Mouse (Mus musculus) liver, postnatal 0 days (tissue): ENCODE measurements around the gene Pdhb. TPM values are rescaled to one million over a fixed set of nuclear protein-coding genes. Genes with fewer than 3 reads are reported as not detected.
A peak's percentile ranks its signal among the peaks of the same experiment; 100 is the strongest.

ENCODE experiments used
- ATAC-seq: fragments of 200-750 bp; cut with Nextera tagmentation; 2 replicates; pipeline ENCODE4 v1.8.0; 2017; ENCODE audit warnings: mild to moderate bottlenecking, moderate library complexity
- DNase-seq: peaks from one replicate; pipeline ENCODE4 v3.0.0-alpha.2; 2016
- H3K27ac ChIP-seq: fragments of 300-500 bp; sonication (generic); 2 replicates; pipeline ENCODE4 v1.5.1; 2014; ENCODE audit warnings: antibody characterized with exemption, moderate library complexity, mild to moderate bottlenecking, low read depth
- H3K27me3 ChIP-seq: fragments of 300-500 bp; sonication (generic); 2 replicates; pipeline ENCODE4 v1.6.1; 2014; ENCODE audit warnings: low read length, control low read depth, mixed read lengths; ENCODE audit not compliant: insufficient read depth
- H3K36me3 ChIP-seq: fragments of 300-500 bp; sonication (generic); replicated peaks from 2 replicates; pipeline ENCODE4 v1.6.1; 2014; ENCODE audit warnings: mild to moderate bottlenecking, control low read depth, low read length, moderate library complexity, mixed read lengths; ENCODE audit not compliant: insufficient read depth
- H3K4me1 ChIP-seq: fragments of 300-500 bp; sonication (generic); 2 replicates; pipeline ENCODE4 v1.6.1; 2014; ENCODE audit warnings: antibody characterized with exemption, mild to moderate bottlenecking, control low read depth; ENCODE audit not compliant: insufficient read depth
- H3K4me2 ChIP-seq: fragments of 300-500 bp; sonication (generic); 2 replicates; pipeline ENCODE4 v1.6.1; 2014; ENCODE audit warnings: low read depth, mild to moderate bottlenecking, low read length, moderate library complexity, mixed read lengths
- H3K4me3 ChIP-seq: fragments of 300-500 bp; sonication (generic); 2 replicates; pipeline ENCODE4 v1.5.1; 2014; ENCODE audit warnings: low read depth, low read length
- H3K9ac ChIP-seq: fragments of 300-500 bp; sonication (generic); replicated peaks from 2 replicates; pipeline ENCODE4 v1.6.1; 2014; ENCODE audit warnings: mild to moderate bottlenecking, moderate library complexity
- H3K9me3 ChIP-seq: fragments of 300-500 bp; sonication (generic); 2 replicates; pipeline ENCODE4 v1.6.1; 2016; ENCODE audit warnings: mild to moderate bottlenecking, control low read depth, low read length, mixed read lengths
- CTCF ChIP-seq: sonication (generic); IDR thresholded peaks from 2 replicates; pipeline ENCODE4 v1.5.1; 2016; ENCODE audit warnings: antibody characterized with exemption, low read depth
- EP300 ChIP-seq: IDR thresholded peaks from 2 replicates; pipeline ENCODE4 v1.6.1; 2016; ENCODE audit warnings: antibody characterized with exemption, low read depth, mild to moderate bottlenecking
- WGBS: fragments of 180-500 bp; shearing (Covaris S2); extraction: QIAGEN DNeasy Blood & Tissue Kit; methylation state at CpG from one replicate; pipeline ENCODE4 v1.1.7; 2014; ENCODE audit not compliant: insufficient replicate concordance; 5-methylcytosine and 5-hydroxymethylcytosine counted together
- polyA plus RNA-seq: library from polyadenylated mRNA; unstranded; fragments of >200 nt; fragmentation: Nextera tagmentation; extraction: Ambion mirVana; gene quantifications from 2 replicates; pipeline ENCODE4 v1.2.1, GENCODE M21; 2015

Pdhb gene
- polyA plus RNA-seq, 1 experiment from 2014 or later = 125 TPM

DNA sequence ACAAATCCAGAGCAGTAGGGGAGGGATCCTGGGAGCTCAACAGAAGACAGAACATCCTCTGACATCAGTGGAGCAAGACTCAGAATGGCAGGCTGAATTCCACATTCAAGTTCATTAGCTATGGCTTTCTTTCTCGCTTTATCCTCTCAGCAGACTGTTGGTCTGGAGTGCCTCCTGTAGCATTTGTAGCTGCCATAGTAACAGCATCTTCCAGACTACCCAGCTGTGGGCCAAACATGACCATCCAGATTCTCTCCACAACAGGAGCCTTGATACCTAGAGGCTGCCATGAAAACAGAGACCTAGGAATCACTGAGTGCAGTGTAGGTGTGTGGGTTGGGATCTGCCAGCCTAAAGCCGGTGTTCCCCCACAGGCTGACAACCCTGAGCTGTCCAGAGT is 37.1 kb upstream of the Pdhb start:
- no peak for TF ChIP-seq CTCF
- no peak for TF ChIP-seq EP300
- ATAC-seq (no peak), DNase-seq (no peak)
- Histone ChIP-seq H3K27me3 (no peaks in the 10 kb centered on the region), H3K9ac (no peak overlapping the region), H3K4me1 (peaks cover 4% of the 10 kb centered on the region), H3K9me3 (no peaks in the 10 kb centered on the region), H3K4me2 (no peak overlapping the region), H3K36me3 (no peaks in the 10 kb centered on the region), H3K4me3 (no peak overlapping the region), H3K27ac (no peak overlapping the region)
- 86% methylated on average over 2 of the region's 2 CpGs for WGBS

DNA sequence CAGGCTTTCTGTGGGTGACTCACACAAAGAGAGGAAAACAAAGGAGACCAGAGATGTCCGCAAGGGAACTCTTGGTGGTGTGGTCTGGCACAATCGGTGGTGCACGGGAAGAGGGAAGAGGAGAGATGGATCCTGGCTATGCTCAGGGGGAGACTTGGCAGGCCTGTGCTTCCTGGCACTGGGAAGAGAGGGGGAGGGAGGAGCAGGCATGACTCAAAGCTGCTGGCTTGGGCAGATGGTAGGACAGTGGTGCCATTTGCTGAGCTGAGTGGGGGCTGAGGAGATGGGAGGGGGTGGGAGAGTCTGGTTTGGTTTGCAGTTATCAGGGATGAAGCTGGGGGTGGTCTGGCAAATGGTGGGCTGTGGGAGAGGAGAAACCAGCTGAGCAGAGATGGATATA is 36.1 kb upstream of the Pdhb start:
- H3K4me1 ChIP-seq = peaks cover 2% of the 10 kb centered on the region; the same call in 1 of the 2 replicates
- H3K9ac ChIP-seq = no peak overlapping the region
- no peaks in the 10 kb centered on the region for H3K36me3 ChIP-seq
- no peaks in the 10 kb centered on the region for H3K27me3 ChIP-seq
- TF ChIP-seq CTCF = no peak
- no peak for TF ChIP-seq EP300
- 81% methylated on average over 3 of the region's 3 CpGs for WGBS
- no peak overlapping the region for H3K4me3 ChIP-seq
- DNase-seq (peak; percentile 10), ATAC-seq (no peak)
- no peaks in the 10 kb centered on the region for H3K9me3 ChIP-seq
- no peak overlapping the region for H3K27ac ChIP-seq
- H3K4me2 ChIP-seq = no peak overlapping the region

DNA sequence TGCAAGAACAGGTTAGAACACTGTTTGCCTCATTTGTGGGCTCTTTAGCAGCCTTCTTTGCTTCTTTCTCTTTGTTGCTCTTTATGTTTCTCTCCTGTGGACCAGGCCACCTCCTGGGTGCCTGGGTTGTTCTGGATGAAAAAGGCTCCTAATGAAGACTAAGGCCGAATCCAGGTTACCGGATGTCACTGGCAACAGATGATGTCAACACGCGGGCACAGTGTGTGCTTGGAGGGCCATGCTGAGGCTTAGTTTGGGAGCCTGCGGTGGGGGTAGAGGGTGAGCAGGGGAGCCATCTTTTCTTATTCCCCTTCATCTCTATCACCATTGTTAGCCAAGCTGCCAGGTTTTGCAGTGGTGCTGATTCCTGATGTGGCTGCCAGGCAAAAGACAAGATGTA is 34.7 kb upstream of the Pdhb start:
- no peaks in the 10 kb centered on the region for H3K9me3 ChIP-seq
- H3K27me3 ChIP-seq = no peaks in the 10 kb centered on the region
- no peaks in the 10 kb centered on the region for H3K4me1 ChIP-seq

DNA sequence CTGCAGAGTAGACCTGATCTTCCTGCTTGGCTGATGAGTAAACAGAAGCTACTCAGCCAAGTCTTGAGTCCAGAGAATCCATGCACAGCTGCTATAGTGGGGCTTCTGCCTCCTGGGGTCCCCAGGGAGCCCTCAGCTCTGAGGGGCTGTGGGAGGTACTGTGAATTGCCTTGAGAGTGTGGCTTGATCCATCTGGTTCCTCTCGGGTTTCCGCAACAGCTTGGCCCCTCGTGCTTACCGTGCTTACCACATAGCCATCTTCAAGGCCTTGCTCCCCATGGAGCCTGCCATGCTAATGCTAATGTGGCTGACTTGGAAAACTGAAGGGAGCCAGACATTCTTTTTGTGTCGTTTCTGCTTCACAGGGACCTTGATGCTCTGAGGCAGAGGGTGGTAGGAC is 34.3 kb upstream of the Pdhb start:
- 53% methylated on average over 5 of the region's 5 CpGs for WGBS

More for the DNA sequence above, 34.7 kb upstream of the Pdhb start:
- Histone ChIP-seq H3K36me3 (no peaks in the 10 kb centered on the region), H3K4me3 (no peak overlapping the region), H3K27ac (no peak overlapping the region), H3K4me2 (no peak overlapping the region), H3K9ac (no peak overlapping the region)
- peak; percentile 7 for DNase-seq
- no peak for TF ChIP-seq EP300
- no peak for TF ChIP-seq CTCF
- ATAC-seq = no peak
- WGBS = 85% methylated on average over 5 of the region's 5 CpGs

DNA sequence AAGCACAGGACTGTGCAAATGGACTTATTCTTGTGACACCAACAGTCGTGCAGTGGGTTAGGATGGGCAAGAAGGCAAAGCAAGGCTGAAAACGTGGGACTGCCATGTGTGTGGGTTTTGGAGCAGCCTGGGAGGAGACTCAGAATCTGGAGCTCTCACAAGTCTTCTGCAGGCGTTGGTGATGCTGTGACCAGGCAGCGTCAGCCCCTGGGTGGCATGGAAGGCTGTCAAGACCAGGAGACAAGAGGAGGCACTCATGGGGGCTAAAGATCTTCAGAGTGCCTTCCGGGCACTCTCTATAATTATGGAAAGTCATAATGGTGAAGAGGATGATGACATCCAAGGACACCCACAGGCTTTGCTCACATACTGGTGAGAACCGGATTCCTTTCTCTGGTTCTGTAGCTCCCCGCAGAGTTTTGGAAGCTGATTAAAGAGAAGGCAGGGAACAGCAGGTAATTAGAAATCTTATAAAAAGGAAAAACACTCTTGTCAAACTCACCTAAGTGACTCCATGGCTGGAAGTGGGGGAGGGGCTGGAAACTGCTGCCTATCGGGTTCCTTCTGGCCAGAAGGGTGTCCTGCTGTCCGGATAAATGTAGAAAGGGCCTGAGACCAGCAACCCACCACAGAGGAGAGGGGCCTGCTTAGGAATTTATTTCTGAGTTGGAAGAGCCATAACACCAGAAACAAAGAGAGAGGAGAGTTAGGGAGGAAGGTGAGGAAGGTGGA is 33.5 kb upstream of the Pdhb start:
- Histone ChIP-seq H3K27me3 (no peaks in the 10 kb centered on the region), H3K9ac (no peak overlapping the region), H3K4me1 (no peaks in the 10 kb centered on the region), H3K9me3 (no peaks in the 10 kb centered on the region), H3K36me3 (no peaks in the 10 kb centered on the region), H3K4me3 (no peak overlapping the region), H3K27ac (no peak overlapping the region), H3K4me2 (no peak overlapping the region)
- ATAC-seq (no peak), DNase-seq (no peak)
- no peak for TF ChIP-seq EP300
- TF ChIP-seq CTCF = no peak
- WGBS = 61% methylated on average over 9 of the region's 9 CpGs

More for the DNA sequence above, 34.3 kb upstream of the Pdhb start:
- peak; percentile 13 for DNase-seq
- no peak overlapping the region for H3K4me3 ChIP-seq
- H3K4me1 ChIP-seq = no peaks in the 10 kb centered on the region
- no peaks in the 10 kb centered on the region for H3K9me3 ChIP-seq
- no peaks in the 10 kb centered on the region for H3K27me3 ChIP-seq
- no peak overlapping the region for H3K27ac ChIP-seq
- H3K4me2 ChIP-seq = no peak overlapping the region
- ATAC-seq = peak; percentile 13; the same call in 1 of the 2 replicates
- no peak for TF ChIP-seq EP300
- no peak for TF ChIP-seq CTCF
- no peak overlapping the region for H3K9ac ChIP-seq
- no peaks in the 10 kb centered on the region for H3K36me3 ChIP-seq

DNA sequence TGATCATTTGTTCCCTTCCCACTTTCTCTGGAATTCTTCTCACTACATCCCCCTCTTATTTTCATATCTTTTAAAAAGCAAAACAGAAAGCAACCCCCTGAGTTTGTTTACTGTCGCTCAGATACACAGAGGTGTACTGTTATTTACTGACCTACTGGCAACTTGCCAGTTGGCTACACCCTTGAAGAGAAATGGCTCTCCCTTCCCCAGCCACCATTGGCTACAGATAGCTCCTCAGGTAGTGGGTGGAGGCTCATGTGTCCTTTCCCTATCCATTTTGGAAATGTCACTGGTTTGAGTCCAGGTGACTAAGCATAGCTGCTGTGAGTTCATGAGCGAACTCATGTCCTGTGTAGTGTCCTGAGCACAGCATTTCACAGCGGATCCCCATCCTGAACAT is 28.9 kb upstream of the Pdhb start:
- H3K9ac ChIP-seq = no peak overlapping the region
- no peak overlapping the region for H3K27ac ChIP-seq
- H3K4me3 ChIP-seq = no peak overlapping the region
- no peaks in the 10 kb centered on the region for H3K4me1 ChIP-seq
- H3K4me2 ChIP-seq = no peak overlapping the region
- DNase-seq (no peak), ATAC-seq (peak; percentile 61; the same call in 1 of the 2 replicates)
- H3K9me3 ChIP-seq = no peaks in the 10 kb centered on the region
- H3K36me3 ChIP-seq = no peaks in the 10 kb centered on the region
- TF ChIP-seq EP300 = no peak
- no peak for TF ChIP-seq CTCF
- H3K27me3 ChIP-seq = no peaks in the 10 kb centered on the region
- WGBS = 65% methylated on average over 3 of the region's 3 CpGs

DNA sequence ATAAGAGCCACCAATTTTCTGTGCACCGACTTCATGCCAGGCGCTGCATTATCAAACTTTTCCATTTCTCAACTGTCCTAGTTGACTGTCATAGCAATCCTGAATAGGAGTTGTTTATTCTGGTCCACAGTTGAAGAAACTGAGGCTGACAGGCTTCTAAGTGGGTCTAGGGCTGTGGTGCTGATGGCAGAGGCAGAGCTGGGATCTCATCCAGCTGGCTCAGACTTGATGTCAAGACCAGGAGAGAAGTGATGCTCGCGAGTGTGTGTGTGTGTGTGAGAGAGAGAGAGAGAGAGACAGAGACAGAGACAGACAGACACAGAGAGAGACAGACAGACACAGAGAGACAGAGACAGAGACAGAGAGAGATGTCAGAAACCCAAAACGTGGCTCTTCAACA is 27.9 kb upstream of the Pdhb start:
- WGBS = 83% methylated on average over 5 of the region's 5 CpGs
- Histone ChIP-seq H3K4me3 (no peak overlapping the region), H3K4me2 (no peak overlapping the region), H3K9me3 (no peaks in the 10 kb centered on the region), H3K4me1 (no peaks in the 10 kb centered on the region), H3K36me3 (no peaks in the 10 kb centered on the region), H3K9ac (no peak overlapping the region), H3K27ac (no peak overlapping the region), H3K27me3 (no peaks in the 10 kb centered on the region)
- ATAC-seq (no peak), DNase-seq (no peak)
- TF ChIP-seq EP300 = no peak
- no peak for TF ChIP-seq CTCF
